Mouse (Mus musculus) heart, embryonic 10.5 days (tissue): ENCODE measurements around the gene Guk1. TPM values are rescaled to one million over a fixed set of nuclear protein-coding genes. Genes with fewer than 3 reads are reported as not detected.
A peak's percentile ranks its signal among the peaks of the same experiment; 100 is the strongest.
"Not testable (repeated sequence)": the region's sequence is repeated elsewhere in the genome, so short reads cannot be mapped to it uniquely, and the experiment has no call there.

Source experiments
- DNase-seq: peaks from one replicate; pipeline ENCODE4 v3.0.0-alpha.2; 2017; ENCODE audit warnings: low spot score
- H3K27ac ChIP-seq: fragments of 300-500 bp; sonication (generic); 2 replicates; pipeline ENCODE4 v1.5.1; 2016; ENCODE audit warnings: mild to moderate bottlenecking
- H3K27me3 ChIP-seq: fragments of 300-500 bp; sonication (generic); 2 replicates; pipeline ENCODE4 v1.6.1; 2016; ENCODE audit warnings: mild to moderate bottlenecking; ENCODE audit not compliant: poor library complexity, insufficient read depth, severe bottlenecking
- H3K36me3 ChIP-seq: fragments of 300-500 bp; sonication (generic); 2 replicates; pipeline ENCODE4 v1.6.1; 2016; ENCODE audit warnings: mild to moderate bottlenecking, moderate library complexity
- H3K4me1 ChIP-seq: fragments of 300-500 bp; sonication (generic); 2 replicates; pipeline ENCODE4 v1.6.1; 2016; ENCODE audit warnings: mild to moderate bottlenecking
- H3K4me3 ChIP-seq: fragments of 300-500 bp; sonication (generic); 2 replicates; pipeline ENCODE4 v1.5.1; 2016; ENCODE audit warnings: mild to moderate bottlenecking, moderate library complexity
- H3K9me3 ChIP-seq: fragments of 300-500 bp; sonication (generic); 2 replicates; pipeline ENCODE4 v1.6.1; 2016; ENCODE audit warnings: mild to moderate bottlenecking, moderate library complexity
- WGBS: fragments of 180-500 bp; shearing (Covaris S2); methylation state at CpG from one replicate; pipeline ENCODE4 v1.1.7; 2016; 5-methylcytosine and 5-hydroxymethylcytosine counted together
- polyA plus RNA-seq: library from polyadenylated mRNA; unstranded; fragments of >200 nt; fragmentation: Nextera tagmentation; extraction: Ambion mirVana; gene quantifications from 2 replicates; pipeline ENCODE4 v1.2.1, GENCODE M21; 2016

The Guk1 gene
- polyA plus RNA-seq, 1 experiment from 2014 or later, result 152 TPM

DNA sequence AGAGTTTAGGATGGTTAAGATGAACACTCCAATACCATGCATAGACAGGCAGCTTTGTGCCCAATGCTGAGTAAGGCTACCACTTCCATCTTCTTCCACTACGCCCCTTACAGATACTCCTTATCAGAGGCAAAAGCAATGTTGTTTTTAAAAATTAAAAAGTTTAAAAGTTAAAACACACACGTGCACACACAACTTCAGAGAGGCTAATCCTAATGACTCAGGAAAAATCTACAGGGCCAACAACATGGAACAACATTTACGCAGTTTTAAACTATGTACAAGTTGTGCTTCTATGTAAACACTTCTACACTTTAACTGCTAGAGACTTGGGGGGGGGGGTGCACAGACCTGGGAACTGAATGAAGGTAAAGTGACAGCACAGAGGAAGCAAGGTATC lies 32.0 kb upstream of the Guk1 start:
- H3K36me3 ChIP-seq, result peaks cover 25% of the 10 kb centered on the region
- no peaks in the 10 kb centered on the region for H3K9me3 ChIP-seq
- no peak for DNase-seq
- H3K4me1 ChIP-seq, result peaks cover 60% of the 10 kb centered on the region
- no peaks in the 10 kb centered on the region for H3K27me3 ChIP-seq
- H3K4me3 ChIP-seq, result no peak overlapping the region
- no peak overlapping the region for H3K27ac ChIP-seq
- WGBS, result 84% methylated on average over 3 of the region's 3 CpGs

DNA sequence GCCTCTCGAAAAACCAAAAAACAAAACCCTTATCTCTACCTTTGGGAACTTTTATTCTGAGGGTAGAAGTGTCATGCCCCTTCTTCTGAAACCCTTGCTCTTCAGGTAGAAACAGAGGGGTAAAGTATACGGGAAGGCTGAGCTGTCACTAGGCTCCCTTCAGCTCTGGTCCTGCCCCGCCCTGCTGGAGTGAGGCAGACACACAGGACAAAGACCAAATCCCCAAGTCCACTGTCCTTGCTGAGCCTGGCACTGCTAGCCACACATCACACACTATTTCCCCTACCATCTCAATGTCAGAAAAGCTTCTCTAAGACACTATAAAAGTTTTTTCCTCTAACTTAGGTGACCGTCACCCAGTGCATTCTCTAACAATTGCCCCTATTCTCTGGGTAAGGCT lies 30.3 kb upstream of the Guk1 start:
- Histone ChIP-seq H3K4me1 (peaks cover 67% of the 10 kb centered on the region), H3K36me3 (peaks cover 37% of the 10 kb centered on the region)
- 87% methylated on average over 4 of the region's 4 CpGs for WGBS

DNA sequence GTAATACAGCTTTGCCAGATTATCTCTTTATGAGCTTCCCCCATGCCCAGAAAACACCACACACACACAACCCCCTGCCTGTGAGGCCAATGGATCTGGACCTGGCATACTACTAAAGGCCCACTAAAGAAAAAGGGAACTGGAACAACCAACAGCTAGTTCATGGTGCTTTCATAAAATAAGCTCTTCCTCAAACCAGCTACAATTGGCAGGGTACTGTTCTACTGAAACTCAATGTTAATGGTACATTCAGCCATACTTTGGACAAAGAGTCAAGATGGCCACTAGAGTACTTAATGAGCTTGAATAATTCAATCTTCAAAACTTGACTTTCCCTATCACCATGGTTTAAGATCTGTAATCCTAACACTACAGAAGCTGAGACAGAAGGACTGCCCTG lies 29.6 kb upstream of the Guk1 start:
- H3K36me3 ChIP-seq, result peaks cover 37% of the 10 kb centered on the region
- peaks cover 68% of the 10 kb centered on the region for H3K4me1 ChIP-seq
- H3K9me3 ChIP-seq, result no peaks in the 10 kb centered on the region
- no peak for DNase-seq
- H3K27ac ChIP-seq, result no peak overlapping the region
- no peak overlapping the region for H3K4me3 ChIP-seq
- no peaks in the 10 kb centered on the region for H3K27me3 ChIP-seq

More for the DNA sequence above, 30.3 kb upstream of the Guk1 start:
- Histone ChIP-seq H3K27ac (no peak overlapping the region), H3K27me3 (no peaks in the 10 kb centered on the region), H3K9me3 (no peaks in the 10 kb centered on the region), H3K4me3 (no peak overlapping the region)
- DNase-seq, result no peak

DNA sequence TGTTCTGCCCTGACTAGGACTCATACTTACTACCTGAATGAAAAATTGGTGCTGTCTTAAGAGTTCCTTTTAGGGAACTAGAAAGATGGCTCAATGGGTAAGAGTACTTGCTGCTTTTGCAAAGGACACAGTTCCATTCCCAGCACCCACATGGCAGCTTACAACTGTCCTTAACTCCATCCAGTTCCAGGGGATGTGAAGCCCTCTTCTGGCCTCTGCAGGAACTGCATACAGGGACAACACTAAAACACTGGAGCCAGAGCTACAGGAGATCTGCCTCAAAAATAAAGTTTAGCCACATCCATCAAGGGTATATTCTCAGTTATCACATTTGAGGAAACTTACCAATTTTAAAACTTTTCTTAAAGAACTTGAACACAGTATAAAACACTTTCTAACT lies 27.1 kb upstream of the Guk1 start:
- H3K9me3 ChIP-seq, result no peaks in the 10 kb centered on the region
- no peaks in the 10 kb centered on the region for H3K27me3 ChIP-seq
- H3K4me3 ChIP-seq, result no peak overlapping the region
- peaks cover 49% of the 10 kb centered on the region for H3K36me3 ChIP-seq
- H3K4me1 ChIP-seq, result peaks cover 42% of the 10 kb centered on the region
- no peak for DNase-seq
- no peak overlapping the region for H3K27ac ChIP-seq

DNA sequence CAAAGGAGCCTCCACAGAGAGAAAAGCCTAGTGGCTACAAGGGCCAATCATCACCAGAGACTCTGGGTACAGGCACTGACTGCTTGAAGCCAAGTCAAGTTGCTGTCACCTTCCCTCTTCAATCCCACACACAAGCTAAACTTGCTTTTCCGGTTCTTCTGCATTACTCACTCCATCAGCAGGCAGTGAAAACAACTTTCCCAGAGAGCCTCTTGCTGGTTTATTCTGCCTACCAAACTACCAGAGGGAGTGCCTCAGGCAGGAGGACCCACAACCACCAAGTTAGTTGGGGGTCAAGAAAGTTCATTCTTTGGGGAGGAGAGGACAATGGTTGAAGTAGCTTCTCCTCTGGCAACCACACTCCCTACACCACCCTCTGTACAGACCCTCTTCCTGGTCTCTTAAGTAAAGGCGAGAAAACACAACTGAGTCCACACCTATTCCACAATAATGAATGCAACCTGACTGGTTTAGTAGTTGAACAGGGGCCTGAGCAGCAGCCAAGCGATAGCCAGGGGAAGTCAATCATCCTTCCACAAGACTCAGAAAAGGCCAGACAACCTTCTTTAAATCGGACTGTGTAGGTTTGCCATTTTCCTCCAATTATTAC lies 26.5 kb upstream of the Guk1 start:
- Histone ChIP-seq H3K27ac (no peak overlapping the region), H3K4me1 (peaks cover 37% of the 10 kb centered on the region), H3K36me3 (peaks cover 49% of the 10 kb centered on the region), H3K4me3 (no peak overlapping the region), H3K9me3 (no peaks in the 10 kb centered on the region), H3K27me3 (no peaks in the 10 kb centered on the region)
- DNase-seq, result no peak
- 84% methylated on average over 4 of the region's 4 CpGs for WGBS

DNA sequence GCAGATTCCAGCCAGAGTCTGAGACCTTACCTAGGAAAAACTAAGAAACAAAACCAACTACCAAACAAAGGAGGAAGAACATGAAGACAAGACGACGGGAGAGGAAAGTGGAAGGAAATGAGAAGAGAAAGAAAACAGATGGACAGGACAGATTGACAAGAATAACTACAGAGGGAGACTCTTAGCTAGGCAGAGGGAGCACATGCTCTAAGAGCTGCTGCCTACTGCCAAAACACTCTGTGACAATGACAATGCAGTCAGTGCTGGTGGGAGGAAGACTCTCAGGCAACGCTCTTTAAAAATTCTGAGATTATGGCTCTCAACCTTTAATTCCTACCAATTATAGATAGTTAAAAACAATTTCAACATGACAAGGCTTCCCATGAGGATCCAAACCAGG lies 24.9 kb upstream of the Guk1 start:
- Histone ChIP-seq H3K27me3 (no peaks in the 10 kb centered on the region), H3K4me3 (no peak overlapping the region), H3K36me3 (peaks cover 59% of the 10 kb centered on the region), H3K9me3 (no peaks in the 10 kb centered on the region), H3K27ac (no peak overlapping the region), H3K4me1 (peaks cover 24% of the 10 kb centered on the region)
- DNase-seq, result no peak
- 73% methylated on average over 3 of the region's 3 CpGs for WGBS

DNA sequence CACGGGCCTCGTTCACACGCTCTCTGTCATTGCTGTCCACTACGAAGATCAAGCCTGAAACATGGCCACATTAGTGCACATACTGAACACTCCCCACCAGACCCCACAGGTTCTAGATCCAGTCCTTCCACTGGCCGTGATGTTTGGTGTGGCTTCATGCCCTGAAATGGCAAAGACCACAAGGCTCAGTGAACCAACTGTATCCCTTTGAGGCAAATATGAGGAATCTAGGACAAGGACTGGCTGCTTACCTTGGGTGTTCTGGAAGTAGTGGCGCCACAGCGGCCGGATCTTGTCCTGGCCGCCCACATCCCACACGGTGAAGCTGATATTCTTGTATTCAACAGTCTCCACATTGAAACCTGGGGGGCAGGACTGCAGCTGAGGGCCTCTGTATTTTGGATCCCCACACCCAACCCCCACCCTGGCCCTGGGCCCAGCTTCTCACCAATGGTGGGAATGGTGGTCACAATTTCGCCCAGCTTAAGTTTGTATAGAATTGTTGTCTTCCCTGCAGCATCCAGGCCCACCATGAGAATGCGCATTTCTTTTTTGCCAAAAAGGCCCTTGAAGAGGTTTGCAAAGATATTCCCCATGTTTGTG lies 21.0 kb upstream of the Guk1 start:
- H3K27me3 ChIP-seq, result no peaks in the 10 kb centered on the region
- H3K4me3 ChIP-seq, result no peak overlapping the region
- H3K36me3 ChIP-seq, result peaks cover 62% of the 10 kb centered on the region
- H3K9me3 ChIP-seq, result no peaks in the 10 kb centered on the region
- 93% methylated on average over 12 of the region's 12 CpGs for WGBS
- H3K27ac ChIP-seq, result no peak overlapping the region
- peaks cover 29% of the 10 kb centered on the region for H3K4me1 ChIP-seq
- no peak for DNase-seq

DNA sequence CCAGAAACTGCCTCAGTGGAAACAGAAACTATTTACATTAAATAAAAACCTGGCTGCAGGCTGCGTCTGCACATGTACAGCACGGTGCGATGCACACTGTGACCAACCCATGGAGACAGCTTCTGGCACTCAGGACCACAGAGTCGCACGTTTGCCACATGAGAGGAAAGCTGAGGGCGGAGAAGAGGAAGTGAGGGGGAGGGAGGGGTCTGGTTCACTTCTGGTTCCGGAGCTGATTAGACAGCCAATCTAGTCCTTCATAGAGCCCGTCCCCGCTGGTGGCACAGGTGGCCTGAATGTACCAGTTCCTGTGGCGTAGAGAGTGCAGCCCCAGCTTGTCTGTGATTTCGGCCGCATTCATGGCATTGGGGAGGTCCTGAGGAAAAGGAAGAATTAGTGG lies 20.3 kb upstream of the Guk1 start:
- not testable (repeated sequence) for DNase-seq

DNA sequence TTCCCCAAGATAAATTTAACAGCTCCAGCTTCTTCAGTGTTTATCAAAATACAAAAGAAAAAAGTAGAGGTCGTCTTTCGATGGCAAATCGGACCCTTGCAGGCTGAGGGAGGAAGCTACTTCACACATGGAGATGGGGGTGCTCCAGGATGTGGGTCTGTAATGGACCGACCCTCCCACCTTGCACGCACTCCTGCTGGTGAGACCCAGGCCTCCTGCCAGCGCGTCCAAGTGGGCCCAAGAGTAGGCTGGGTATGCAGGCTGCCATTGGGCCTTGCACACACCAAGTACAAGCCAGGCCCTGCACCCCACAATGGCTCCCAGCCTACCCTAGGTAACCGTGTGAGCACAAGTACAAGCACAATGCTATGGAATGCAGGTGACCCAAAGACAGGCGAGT lies 19.5 kb upstream of the Guk1 start:
- H3K27me3 ChIP-seq, H3K4me3 ChIP-seq, DNase-seq, H3K27ac ChIP-seq, H3K9me3 ChIP-seq: not testable (repeated sequence)
- Histone ChIP-seq H3K36me3 (peaks cover 66% of the 10 kb centered on the region), H3K4me1 (peaks cover 19% of the 10 kb centered on the region)
- 88% methylated on average over 9 of the region's 9 CpGs for WGBS

More for the DNA sequence above, 20.3 kb upstream of the Guk1 start:
- H3K36me3 ChIP-seq, result peaks cover 59% of the 10 kb centered on the region
- WGBS, result 80% methylated on average over 12 of the region's 12 CpGs
- peaks cover 24% of the 10 kb centered on the region for H3K4me1 ChIP-seq
- H3K4me3 ChIP-seq, H3K27me3 ChIP-seq, H3K27ac ChIP-seq, H3K9me3 ChIP-seq: not testable (repeated sequence)

DNA sequence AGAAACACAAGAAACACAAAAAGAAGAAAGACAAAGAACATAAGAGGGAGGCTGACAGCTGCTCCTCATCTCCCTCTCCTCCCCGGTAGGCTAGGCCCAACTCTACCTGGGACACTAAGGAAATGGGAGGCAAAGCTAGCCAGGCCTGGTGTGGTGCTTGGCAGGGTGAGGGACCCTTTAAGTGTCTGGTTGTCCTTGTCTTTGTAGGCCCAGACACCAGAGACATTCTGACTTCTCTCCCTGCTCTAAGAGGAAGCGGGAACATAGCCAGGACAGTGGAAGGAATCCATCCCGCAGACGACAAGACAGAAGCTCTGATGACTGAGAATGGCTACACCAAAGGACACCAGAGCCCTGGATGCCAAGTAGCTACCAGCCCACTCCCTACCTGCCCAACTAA lies 18.0 kb upstream of the Guk1 start:
- Histone ChIP-seq H3K27me3 (no peaks in the 10 kb centered on the region), H3K4me3 (no peak overlapping the region), H3K27ac (no peak overlapping the region), H3K9me3 (no peaks in the 10 kb centered on the region), H3K4me1 (peaks cover 19% of the 10 kb centered on the region), H3K36me3 (peaks cover 74% of the 10 kb centered on the region)
- WGBS, result 87% methylated on average over 4 of the region's 4 CpGs
- DNase-seq, result no peak

DNA sequence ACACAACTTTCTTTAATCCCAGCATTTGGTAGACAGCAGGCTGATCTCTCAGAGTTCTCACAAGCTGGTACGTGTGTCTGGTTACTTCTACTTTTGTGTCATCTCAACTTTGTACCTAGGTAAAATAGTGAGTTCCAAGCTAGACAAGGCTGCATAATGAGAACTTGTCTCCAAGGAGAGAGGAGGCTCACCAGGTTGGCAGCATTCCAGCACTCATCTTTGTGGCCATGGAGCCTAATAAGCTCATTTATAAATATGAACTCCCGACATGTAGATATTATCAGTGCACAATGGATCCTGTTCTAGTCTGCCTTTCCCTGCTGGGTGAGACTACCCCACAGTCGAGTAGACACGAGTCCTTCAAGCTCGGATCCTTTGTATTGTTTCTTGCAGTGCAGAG lies 17.6 kb upstream of the Guk1 start:
- Histone ChIP-seq H3K4me3 (peak overlapping the region; percentile 90), H3K27ac (no peak overlapping the region), H3K27me3 (no peaks in the 10 kb centered on the region), H3K36me3 (peaks cover 78% of the 10 kb centered on the region), H3K9me3 (no peaks in the 10 kb centered on the region), H3K4me1 (peaks cover 19% of the 10 kb centered on the region)
- no peak for DNase-seq
- 77% methylated on average over 5 of the region's 5 CpGs for WGBS

DNA sequence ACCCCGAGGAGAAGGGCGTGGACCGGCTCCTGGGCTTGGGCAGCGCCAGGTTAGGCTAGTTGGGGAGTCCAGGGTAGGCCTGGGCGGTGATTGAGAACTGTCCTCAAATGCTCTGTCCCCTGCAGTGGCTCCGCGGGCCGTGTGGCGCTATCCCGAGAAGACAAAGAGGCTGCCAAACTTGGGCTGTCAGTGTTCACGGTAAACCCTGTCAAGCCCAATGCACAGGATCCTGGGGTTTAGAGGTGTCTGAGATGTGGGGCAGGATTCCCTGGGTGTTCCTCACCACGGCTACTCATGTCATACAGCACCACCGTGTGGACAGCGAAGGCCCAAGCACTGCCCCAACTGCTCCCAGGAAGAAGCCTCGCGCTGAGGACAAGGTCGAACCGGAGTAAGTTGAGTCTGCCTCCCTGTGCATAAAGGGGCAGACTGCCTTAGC lies 17.0 kb upstream of the Guk1 start:
- Histone ChIP-seq H3K27ac (peak overlapping the region; percentile 95), H3K4me3 (peak overlapping the region; percentile 90), H3K4me1 (peaks cover 19% of the 10 kb centered on the region), H3K9me3 (no peaks in the 10 kb centered on the region), H3K27me3 (no peaks in the 10 kb centered on the region), H3K36me3 (peaks cover 78% of the 10 kb centered on the region)
- peak; percentile 92 for DNase-seq
- WGBS, result 7% methylated on average over 18 of the region's 18 CpGs

DNA sequence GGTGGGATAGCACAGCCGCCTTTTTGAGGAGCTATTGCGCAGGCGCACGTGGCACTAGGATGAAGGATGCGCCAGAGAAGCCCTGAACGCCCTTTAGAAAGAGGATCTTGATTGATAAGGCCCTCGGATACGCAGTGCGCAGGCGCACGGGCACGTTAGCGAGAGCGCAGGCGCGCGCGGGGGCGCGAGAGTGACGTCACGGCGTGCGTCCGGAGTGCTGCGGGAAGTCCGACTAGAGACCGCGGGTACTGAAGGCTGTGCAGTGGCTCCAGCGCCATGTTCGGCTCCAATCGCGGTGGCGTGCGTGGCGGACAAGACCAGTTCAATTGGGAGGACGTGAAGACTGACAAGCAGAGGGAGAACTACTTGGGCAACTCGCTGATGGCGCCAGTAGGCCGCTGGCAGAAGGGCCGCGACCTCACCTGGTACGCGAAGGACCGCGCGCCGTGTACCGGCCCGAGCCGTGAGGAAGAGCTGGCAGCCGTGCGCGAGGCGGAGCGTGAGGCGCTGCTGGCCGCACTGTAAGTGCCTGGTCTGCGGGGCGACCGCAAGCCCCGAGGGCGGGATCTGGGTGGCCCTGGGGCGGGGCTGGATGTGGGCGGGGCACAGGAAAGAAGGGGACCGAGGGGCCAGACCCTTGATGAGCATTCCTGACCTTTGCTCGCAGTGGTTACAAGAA lies 16.3 kb upstream of the Guk1 start, which contains the start of gene 2310033P09Rik:
2310033P09Rik (plus strand) TSS at position 169 of the 679 bp plus-strand sequence.
- Histone ChIP-seq H3K36me3 (peaks cover 76% of the 10 kb centered on the region), H3K27me3 (no peaks in the 10 kb centered on the region), H3K4me3 (peak within 1 kb of the TSS; percentile 90), H3K27ac (peak within 1 kb of the TSS; percentile 95), H3K9me3 (no peaks in the 10 kb centered on the region), H3K4me1 (peaks cover 19% of the 10 kb centered on the region)
- DNase-seq, result peak; percentile 97
- under 1% methylated on average over 66 of the region's 67 CpGs for WGBS
